Mouse (Mus musculus) testis, postnatal 10 days (tissue): ENCODE measurements around the gene Cdk1.
"Not testable (repeated sequence)": the region's sequence is repeated elsewhere in the genome, so short reads cannot be mapped to it uniquely, and the experiment has no call there.

Source experiments
- DNase-seq: peaks from one replicate; pipeline ENCODE4 v3.0.0; 2021; ENCODE audit warnings: low spot score

The Cdk1 gene

GRCm38 (mm10) chr10:69352212-69353085, at the start of gene Cdk1:
Gene Cdk1, minus strand, starts transcription at chr10:69352938.
- DNase-seq, result peak; percentile 95

- no peak for DNase-seq
Observed at GRCm38 (mm10) chr10:69399814-69400385, 47.2 kb upstream of the Cdk1 start.

- peak; percentile 51 for DNase-seq
Observed at GRCm38 (mm10) chr10:69398763-69399590, 46.2 kb upstream of the Cdk1 start, which contains the start of gene Ank3. Gene Ank3, plus strand, starts transcription at chr10:69398773.

GRCm38 (mm10) chr10:69398197-69398762, 45.5 kb upstream of the Cdk1 start:
- no peak for DNase-seq

GRCm38 (mm10) chr10:69389511-69389910, 36.8 kb upstream of the Cdk1 start:
- no peak for DNase-seq

GRCm38 (mm10) chr10:69386767-69387166, 34.0 kb upstream of the Cdk1 start:
- DNase-seq, result no peak

GRCm38 (mm10) chr10:69385136-69385535, 32.4 kb upstream of the Cdk1 start:
- no peak for DNase-seq

GRCm38 (mm10) chr10:69384640-69385039, 31.9 kb upstream of the Cdk1 start:
- DNase-seq, result no peak

- no peak for DNase-seq
Observed at GRCm38 (mm10) chr10:69383186-69383585, 30.4 kb upstream of the Cdk1 start.

- no peak for DNase-seq
Observed at GRCm38 (mm10) chr10:69375154-69375553, 22.4 kb upstream of the Cdk1 start.

- no peak for DNase-seq
Observed at GRCm38 (mm10) chr10:69373796-69374550, 21.2 kb upstream of the Cdk1 start.

GRCm38 (mm10) chr10:69372061-69372460, 19.3 kb upstream of the Cdk1 start:
- DNase-seq, result no peak

GRCm38 (mm10) chr10:69371441-69371840, 18.7 kb upstream of the Cdk1 start:
- DNase-seq, result peak; percentile 74

GRCm38 (mm10) chr10:69369321-69369720, 16.6 kb upstream of the Cdk1 start:
- no peak for DNase-seq

- no peak for DNase-seq
Observed at GRCm38 (mm10) chr10:69366877-69367387, 14.2 kb upstream of the Cdk1 start.

GRCm38 (mm10) chr10:69366208-69366607, 13.5 kb upstream of the Cdk1 start:
- DNase-seq, result peak; percentile 64

GRCm38 (mm10) chr10:69359666-69360065, 6.9 kb upstream of the Cdk1 start:
- no peak for DNase-seq

- DNase-seq, result not testable (repeated sequence)
Observed at GRCm38 (mm10) chr10:69353086-69353479, 345 bp upstream of the Cdk1 start.

- DNase-seq, result no peak
Observed at GRCm38 (mm10) chr10:69351842-69352211, 911 bp downstream of the Cdk1 start.

- no peak for DNase-seq
Observed at GRCm38 (mm10) chr10:69351071-69351841, 1.5 kb downstream of the Cdk1 start.
